In the genomic region with DNA sequence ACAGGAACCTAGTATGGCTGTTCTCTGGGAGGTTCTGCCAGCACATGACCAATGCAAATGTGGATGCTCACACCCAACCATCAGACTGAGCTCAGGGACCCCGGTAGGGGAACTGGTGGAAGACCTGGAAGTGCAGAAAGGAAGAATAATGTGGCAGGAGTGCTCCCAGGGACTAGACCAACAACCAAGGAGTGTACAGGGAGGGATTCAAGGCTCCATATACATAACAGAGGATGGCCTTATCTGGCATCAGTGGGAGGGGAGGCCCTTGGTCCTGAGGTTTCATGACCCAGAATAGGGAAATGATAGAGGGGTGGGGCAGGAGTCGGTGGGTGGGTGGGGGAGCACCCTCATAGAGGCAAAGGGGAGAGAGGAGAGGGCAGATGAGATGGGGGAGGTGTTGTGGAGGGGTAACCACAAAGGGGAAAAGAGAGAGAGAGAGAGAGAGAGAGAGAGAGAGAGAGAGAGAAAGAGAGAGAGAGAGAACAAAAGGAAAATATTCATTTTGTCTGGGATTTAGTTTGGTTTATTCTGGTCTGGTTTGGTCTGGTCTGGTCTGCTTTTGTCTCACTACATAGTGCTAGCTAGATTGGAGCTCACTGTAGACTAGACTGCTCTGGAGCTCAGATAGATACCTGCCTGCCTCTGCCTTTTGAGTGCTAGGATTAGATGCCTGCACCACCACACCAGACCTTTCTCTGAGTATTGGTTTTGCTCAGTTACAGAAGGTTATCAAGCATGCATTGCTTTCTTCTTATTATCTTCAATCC, we compare ENCODE assay signal across 28 mouse cellular contexts.
"Had no signal": no experiment of that assay in that cellular context is flagged by ENCODE, and none has a peak within 500 bp of the region (broad histone marks: within the 10 kb centered on the region; RNA-seq: fewer than 3 reads in every experiment).

No protein-coding gene starts in this region.

- H3K4me3 ChIP-seq: heart, adult 2 months; heart, embryonic 13.5 days; heart, embryonic 15.5 days; hindbrain, embryonic 13.5 days; hindbrain, embryonic 15.5 days; kidney, embryonic 15.5 days; layer of hippocampus, adult 2 months; left cerebral cortex, adult 2 months; limb, embryonic 10.5 days; limb, embryonic 12.5 days; liver, embryonic 13.5 days; liver, embryonic 15.5 days had no signal

- H3K36me3 ChIP-seq: heart, embryonic 13.5 days; heart, embryonic 15.5 days; hindbrain, embryonic 13.5 days; hindbrain, embryonic 15.5 days; kidney, embryonic 15.5 days; limb, embryonic 10.5 days; limb, embryonic 12.5 days; liver, embryonic 13.5 days; liver, embryonic 15.5 days had no signal

- H3K9ac ChIP-seq: heart, embryonic 13.5 days; heart, embryonic 15.5 days; hindbrain, embryonic 13.5 days; hindbrain, embryonic 15.5 days; kidney, embryonic 15.5 days; limb, embryonic 12.5 days; liver, embryonic 13.5 days; liver, embryonic 15.5 days had no signal

- H3K27me3 ChIP-seq: heart, embryonic 13.5 days; heart, embryonic 15.5 days; hindbrain, embryonic 13.5 days; hindbrain, embryonic 15.5 days; kidney, embryonic 15.5 days; limb, embryonic 12.5 days; liver, embryonic 13.5 days; liver, embryonic 15.5 days had no signal

- H3K4me1 ChIP-seq: heart, embryonic 13.5 days; heart, embryonic 15.5 days; hindbrain, embryonic 13.5 days; hindbrain, embryonic 15.5 days; kidney, embryonic 15.5 days; limb, embryonic 10.5 days; limb, embryonic 12.5 days; liver, embryonic 13.5 days; liver, embryonic 15.5 days had no signal

- H3K9me3 ChIP-seq: heart, embryonic 13.5 days; heart, embryonic 15.5 days; hindbrain, embryonic 13.5 days; hindbrain, embryonic 15.5 days; kidney, embryonic 15.5 days; limb, embryonic 10.5 days; limb, embryonic 12.5 days; liver, embryonic 13.5 days; liver, embryonic 15.5 days had no signal

- H3K27ac ChIP-seq: heart, adult 2 months; heart, embryonic 13.5 days; heart, embryonic 15.5 days; hindbrain, embryonic 13.5 days; hindbrain, embryonic 15.5 days; hindbrain, postnatal 0 days; kidney, embryonic 15.5 days; kidney, postnatal 0 days; layer of hippocampus, adult 2 months; left cerebral cortex, adult 2 months; limb, embryonic 10.5 days; limb, embryonic 12.5 days; liver, embryonic 13.5 days; liver, embryonic 15.5 days had no signal

- DNase-seq: gastrocnemius, postnatal 14 days; gastrocnemius, postnatal 36 days; heart, adult 11 months; heart, adult 2 months; heart, postnatal 14 days; heart, postnatal 36 days; kidney, adult 11 months; kidney, adult 2 months; kidney, adult 9 months; kidney, postnatal 14 days; kidney, postnatal 36 days; liver; liver, embryonic 13.5 days had no signal

- ATAC-seq: hindbrain, postnatal 0 days; intestine, embryonic 16.5 days had no signal

- H3K4me2 ChIP-seq: heart, embryonic 11.5 days; heart, embryonic 13.5 days; heart, embryonic 15.5 days; hindbrain, embryonic 13.5 days; hindbrain, embryonic 15.5 days; kidney, embryonic 15.5 days; limb, embryonic 12.5 days; liver, embryonic 11.5 days; liver, embryonic 13.5 days; liver, embryonic 15.5 days had no signal
